Mouse (Mus musculus) forebrain, postnatal 0 days (tissue): Measurements from ENCODE around the gene Igfbp7. TPM values are rescaled to one million over a fixed set of nuclear protein-coding genes. Genes with fewer than 3 reads are reported as not detected.

ENCODE experiments used
- ATAC-seq: fragments of 200-750 bp; cut with Nextera tagmentation; 2 replicates; pipeline ENCODE4 v1.8.0; 2017; ENCODE audit warnings: mild to moderate bottlenecking, moderate library complexity
- DNase-seq: peaks from one replicate; pipeline ENCODE4 v3.0.0-alpha.2; 2015
- H3K27ac ChIP-seq: fragments of 300-500 bp; sonication (generic); 2 replicates; pipeline ENCODE4 v1.5.1; 2014; ENCODE audit warnings: low read depth, mild to moderate bottlenecking, antibody characterized with exemption, low read length, moderate library complexity, mixed read lengths
- H3K27me3 ChIP-seq: fragments of 300-500 bp; sonication (generic); 2 replicates; pipeline ENCODE4 v1.6.1; 2014; ENCODE audit warnings: mild to moderate bottlenecking, low read length, mixed read lengths; ENCODE audit not compliant: insufficient read depth
- H3K36me3 ChIP-seq: fragments of 300-500 bp; sonication (generic); 2 replicates; pipeline ENCODE4 v1.6.1; 2014; ENCODE audit warnings: mild to moderate bottlenecking, moderate library complexity; ENCODE audit not compliant: insufficient read depth
- H3K4me1 ChIP-seq: fragments of 300-500 bp; sonication (generic); 2 replicates; pipeline ENCODE4 v1.6.1; 2014; ENCODE audit warnings: antibody characterized with exemption; ENCODE audit not compliant: insufficient read depth
- H3K4me2 ChIP-seq: fragments of 300-500 bp; sonication (generic); 2 replicates; pipeline ENCODE4 v1.6.1; 2014; ENCODE audit warnings: low read depth, mild to moderate bottlenecking, moderate library complexity
- H3K4me3 ChIP-seq: fragments of 300-500 bp; sonication (generic); 2 replicates; pipeline ENCODE4 v1.5.1; 2014; ENCODE audit warnings: low read depth, low read length, mixed read lengths
- H3K9ac ChIP-seq: fragments of 300-500 bp; sonication (generic); 2 replicates; pipeline ENCODE4 v1.6.1; 2014; ENCODE audit warnings: mild to moderate bottlenecking
- H3K9me3 ChIP-seq: fragments of 300-500 bp; sonication (generic); 2 replicates; pipeline ENCODE4 v1.6.1; 2016; ENCODE audit warnings: low read length
- CTCF ChIP-seq: sonication (generic); IDR thresholded peaks from 2 replicates; pipeline ENCODE4 v1.5.1; 2016; ENCODE audit warnings: antibody characterized with exemption, control low read depth, low read depth
- WGBS: fragments of 180-500 bp; shearing (Covaris S2); extraction: QIAGEN DNeasy Blood & Tissue Kit; methylation state at CpG from one replicate; pipeline ENCODE4 v1.1.7; 2014; 5-methylcytosine and 5-hydroxymethylcytosine counted together
- polyA plus RNA-seq: library from polyadenylated mRNA; unstranded; fragments of >200 nt; fragmentation: Nextera tagmentation; extraction: Ambion mirVana; gene quantifications from 2 replicates; pipeline ENCODE4 v1.2.1, GENCODE M21; 2015
- total RNA-seq: library from RNA; depleted of rRNA; stranded (reverse); fragments of >200 nt; gene quantifications from 2 replicates; pipeline ENCODE4 v1.2.3, GENCODE M21; 2014

Gene Igfbp7
- total and polyA plus RNA-seq, 2 experiments from 2014 or later, result 44.3 to 88.3 TPM

- Histone ChIP-seq H3K9ac (no peak overlapping the region), H3K4me2 (no peak overlapping the region; the same call in 1 of the 2 replicates), H3K4me1 (no peaks in the 10 kb centered on the region), H3K36me3 (no peaks in the 10 kb centered on the region), H3K27ac (no peak overlapping the region), H3K4me3 (no peak overlapping the region), H3K27me3 (no peaks in the 10 kb centered on the region), H3K9me3 (no peaks in the 10 kb centered on the region)
- ATAC-seq, result no peak
- no peak for TF ChIP-seq CTCF
- DNase-seq, result no peak
- WGBS, result 64% methylated on average over 5 of the region's 5 CpGs
Observed at GRCm38 (mm10) chr5:77405455-77406057, 2.3 kb downstream of the Igfbp7 start.

- DNase-seq (no peak), ATAC-seq (no peak)
- Histone ChIP-seq H3K9ac (no peak overlapping the region), H3K27ac (no peak overlapping the region), H3K4me2 (no peak overlapping the region), H3K27me3 (no peaks in the 10 kb centered on the region), H3K36me3 (no peaks in the 10 kb centered on the region), H3K4me1 (no peaks in the 10 kb centered on the region), H3K9me3 (no peaks in the 10 kb centered on the region), H3K4me3 (no peak overlapping the region)
- no peak for TF ChIP-seq CTCF
- WGBS, result 59% methylated on average over 10 of the region's 10 CpGs
Observed at GRCm38 (mm10) chr5:77404941-77405340, 2.9 kb downstream of the Igfbp7 start.

- Histone ChIP-seq H3K4me1 (no peaks in the 10 kb centered on the region), H3K4me2 (no peak overlapping the region), H3K36me3 (no peaks in the 10 kb centered on the region), H3K9ac (no peak overlapping the region), H3K27ac (no peak overlapping the region), H3K27me3 (no peaks in the 10 kb centered on the region), H3K9me3 (no peaks in the 10 kb centered on the region), H3K4me3 (no peak overlapping the region)
- DNase-seq, result no peak
- 86% methylated on average over 5 of the region's 5 CpGs for WGBS
- TF ChIP-seq CTCF, result no peak
- no peak for ATAC-seq
Observed at GRCm38 (mm10) chr5:77402901-77403300, 4.9 kb downstream of the Igfbp7 start.

- WGBS, result 57% methylated on average over 5 of the region's 5 CpGs
Observed at GRCm38 (mm10) chr5:77402137-77402536, 5.7 kb downstream of the Igfbp7 start.

GRCm38 (mm10) chr5:77400823-77401222 is 7.0 kb downstream of the Igfbp7 start:
- ATAC-seq (no peak), DNase-seq (no peak)
- no peaks in the 10 kb centered on the region for H3K27me3 ChIP-seq
- TF ChIP-seq CTCF, result no peak
- H3K36me3 ChIP-seq, result no peaks in the 10 kb centered on the region
- H3K27ac ChIP-seq, result no peak overlapping the region
- H3K4me2 ChIP-seq, result no peak overlapping the region
- no peaks in the 10 kb centered on the region for H3K9me3 ChIP-seq
- H3K9ac ChIP-seq, result no peak overlapping the region
- WGBS, result 65% methylated on average over 6 of the region's 6 CpGs
- no peaks in the 10 kb centered on the region for H3K4me1 ChIP-seq
- H3K4me3 ChIP-seq, result no peak overlapping the region

More at GRCm38 (mm10) chr5:77402137-77402536, 5.7 kb downstream of the Igfbp7 start:
- Histone ChIP-seq H3K4me1 (no peaks in the 10 kb centered on the region), H3K9ac (no peak overlapping the region), H3K27me3 (no peaks in the 10 kb centered on the region), H3K4me3 (no peak overlapping the region), H3K36me3 (no peaks in the 10 kb centered on the region), H3K9me3 (no peaks in the 10 kb centered on the region), H3K27ac (no peak overlapping the region), H3K4me2 (no peak overlapping the region)
- TF ChIP-seq CTCF, result no peak
- DNase-seq (no peak), ATAC-seq (no peak)

GRCm38 (mm10) chr5:77400151-77400550 is 7.7 kb downstream of the Igfbp7 start:
- H3K36me3 ChIP-seq, result no peaks in the 10 kb centered on the region
- no peak overlapping the region for H3K9ac ChIP-seq
- no peak for DNase-seq
- no peak for TF ChIP-seq CTCF
- ATAC-seq, result no peak
- no peaks in the 10 kb centered on the region for H3K9me3 ChIP-seq
- no peaks in the 10 kb centered on the region for H3K4me1 ChIP-seq
- WGBS, result 77% methylated on average over 7 of the region's 7 CpGs
- H3K27me3 ChIP-seq, result no peaks in the 10 kb centered on the region
- H3K4me2 ChIP-seq, result no peak overlapping the region
- H3K27ac ChIP-seq, result no peak overlapping the region
- no peak overlapping the region for H3K4me3 ChIP-seq

GRCm38 (mm10) chr5:77399076-77399475 is 8.8 kb downstream of the Igfbp7 start:
- H3K4me3 ChIP-seq, result no peak overlapping the region
- no peak overlapping the region for H3K9ac ChIP-seq
- DNase-seq (no peak), ATAC-seq (no peak)
- no peaks in the 10 kb centered on the region for H3K4me1 ChIP-seq
- no peaks in the 10 kb centered on the region for H3K27me3 ChIP-seq
- no peak overlapping the region for H3K4me2 ChIP-seq
- WGBS, result 65% methylated on average over 4 of the region's 4 CpGs
- TF ChIP-seq CTCF, result no peak
- no peaks in the 10 kb centered on the region for H3K9me3 ChIP-seq
- no peaks in the 10 kb centered on the region for H3K36me3 ChIP-seq
- no peak overlapping the region for H3K27ac ChIP-seq
